Mouse (Mus musculus) liver, postnatal 0 days (tissue): Measurements from ENCODE around the gene Cfap43. TPM values are rescaled to one million over a fixed set of nuclear protein-coding genes. Genes with fewer than 3 reads are reported as not detected.

ENCODE experiments used
- ATAC-seq: fragments of 200-750 bp; cut with Nextera tagmentation; 2 replicates; pipeline ENCODE4 v1.8.0; 2017; ENCODE audit warnings: mild to moderate bottlenecking, moderate library complexity
- DNase-seq: peaks from one replicate; pipeline ENCODE4 v3.0.0-alpha.2; 2016
- H3K27ac ChIP-seq: fragments of 300-500 bp; sonication (generic); 2 replicates; pipeline ENCODE4 v1.5.1; 2014; ENCODE audit warnings: antibody characterized with exemption, moderate library complexity, mild to moderate bottlenecking, low read depth
- H3K27me3 ChIP-seq: fragments of 300-500 bp; sonication (generic); 2 replicates; pipeline ENCODE4 v1.6.1; 2014; ENCODE audit warnings: low read length, control low read depth, mixed read lengths; ENCODE audit not compliant: insufficient read depth
- H3K36me3 ChIP-seq: fragments of 300-500 bp; sonication (generic); replicated peaks from 2 replicates; pipeline ENCODE4 v1.6.1; 2014; ENCODE audit warnings: mild to moderate bottlenecking, control low read depth, low read length, moderate library complexity, mixed read lengths; ENCODE audit not compliant: insufficient read depth
- H3K4me1 ChIP-seq: fragments of 300-500 bp; sonication (generic); 2 replicates; pipeline ENCODE4 v1.6.1; 2014; ENCODE audit warnings: antibody characterized with exemption, mild to moderate bottlenecking, control low read depth; ENCODE audit not compliant: insufficient read depth
- H3K4me2 ChIP-seq: fragments of 300-500 bp; sonication (generic); 2 replicates; pipeline ENCODE4 v1.6.1; 2014; ENCODE audit warnings: low read depth, mild to moderate bottlenecking, low read length, moderate library complexity, mixed read lengths
- H3K4me3 ChIP-seq: fragments of 300-500 bp; sonication (generic); 2 replicates; pipeline ENCODE4 v1.5.1; 2014; ENCODE audit warnings: low read depth, low read length
- H3K9ac ChIP-seq: fragments of 300-500 bp; sonication (generic); replicated peaks from 2 replicates; pipeline ENCODE4 v1.6.1; 2014; ENCODE audit warnings: mild to moderate bottlenecking, moderate library complexity
- H3K9me3 ChIP-seq: fragments of 300-500 bp; sonication (generic); 2 replicates; pipeline ENCODE4 v1.6.1; 2016; ENCODE audit warnings: mild to moderate bottlenecking, control low read depth, low read length, mixed read lengths
- CTCF ChIP-seq: sonication (generic); IDR thresholded peaks from 2 replicates; pipeline ENCODE4 v1.5.1; 2016; ENCODE audit warnings: antibody characterized with exemption, low read depth
- EP300 ChIP-seq: IDR thresholded peaks from 2 replicates; pipeline ENCODE4 v1.6.1; 2016; ENCODE audit warnings: antibody characterized with exemption, low read depth, mild to moderate bottlenecking
- WGBS: fragments of 180-500 bp; shearing (Covaris S2); extraction: QIAGEN DNeasy Blood & Tissue Kit; methylation state at CpG from one replicate; pipeline ENCODE4 v1.1.7; 2014; ENCODE audit not compliant: insufficient replicate concordance; 5-methylcytosine and 5-hydroxymethylcytosine counted together
- polyA plus RNA-seq: library from polyadenylated mRNA; unstranded; fragments of >200 nt; fragmentation: Nextera tagmentation; extraction: Ambion mirVana; gene quantifications from 2 replicates; pipeline ENCODE4 v1.2.1, GENCODE M21; 2015

The Cfap43 gene
- polyA plus RNA-seq, 1 experiment from 2014 or later = 0.05 TPM

DNA sequence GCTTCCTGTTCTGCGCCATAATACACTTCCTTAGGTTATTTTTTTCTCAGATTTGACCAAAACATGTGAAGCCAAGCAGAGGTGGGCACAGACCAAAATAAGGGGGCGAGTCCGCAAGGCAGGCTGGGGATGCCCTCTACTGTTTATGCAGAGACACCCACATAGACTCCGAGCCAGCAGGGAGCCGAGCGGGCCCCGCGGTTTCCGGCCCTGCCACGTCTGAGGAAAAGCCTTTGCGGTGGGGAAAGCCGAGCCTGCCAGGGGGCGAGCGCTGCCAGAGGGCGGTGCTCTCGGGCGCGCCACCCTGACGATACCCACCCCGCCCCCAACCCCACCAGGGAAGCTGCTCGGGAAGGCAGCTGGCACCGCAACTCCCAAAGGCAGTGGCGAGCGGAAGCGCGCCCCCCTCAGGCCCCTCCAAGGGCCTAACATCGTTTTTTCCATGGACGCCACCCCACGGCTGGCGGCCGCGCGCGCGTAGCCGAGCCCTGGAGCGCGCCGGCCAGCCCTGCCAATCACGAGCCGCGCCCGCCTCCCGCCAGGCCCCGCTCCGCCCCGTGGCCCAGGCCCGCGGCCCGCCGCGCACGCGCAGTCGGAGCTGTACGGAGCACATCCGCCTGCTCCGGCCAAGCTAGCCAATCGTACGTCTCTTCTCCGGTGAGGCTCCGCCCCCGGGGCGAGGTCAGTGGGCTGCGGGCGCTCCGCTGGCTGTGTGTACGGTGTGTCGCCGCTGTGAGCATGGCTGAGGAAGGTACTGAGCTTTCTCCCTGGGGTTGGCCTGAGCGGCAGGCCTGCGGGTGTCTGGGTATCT is 187.8 kb downstream of the Cfap43 start, which contains the start of gene Sfr1:
Sfr1 (plus strand) TSS at position 612 of the 811 bp plus-strand sequence.
- Histone ChIP-seq H3K4me1 (peaks cover 6% of the 10 kb centered on the region; the same call in 1 of the 2 replicates), H3K36me3 (peaks cover 33% of the 10 kb centered on the region), H3K4me2 (peak within 1 kb of the TSS; percentile 87), H3K4me3 (peak within 1 kb of the TSS; percentile 91), H3K9me3 (no peaks in the 10 kb centered on the region), H3K27me3 (no peaks in the 10 kb centered on the region), H3K9ac (peak within 1 kb of the TSS; percentile 77), H3K27ac (peak within 1 kb of the TSS; percentile 97)
- peak; percentile 99 for DNase-seq
- peak; percentile 97 for ATAC-seq
- WGBS = 0% methylated on average over 38 of the region's 72 CpGs
- TF ChIP-seq CTCF = peak; percentile 65
- peak; percentile 29; the same call in 1 of the 2 replicates for TF ChIP-seq EP300

DNA sequence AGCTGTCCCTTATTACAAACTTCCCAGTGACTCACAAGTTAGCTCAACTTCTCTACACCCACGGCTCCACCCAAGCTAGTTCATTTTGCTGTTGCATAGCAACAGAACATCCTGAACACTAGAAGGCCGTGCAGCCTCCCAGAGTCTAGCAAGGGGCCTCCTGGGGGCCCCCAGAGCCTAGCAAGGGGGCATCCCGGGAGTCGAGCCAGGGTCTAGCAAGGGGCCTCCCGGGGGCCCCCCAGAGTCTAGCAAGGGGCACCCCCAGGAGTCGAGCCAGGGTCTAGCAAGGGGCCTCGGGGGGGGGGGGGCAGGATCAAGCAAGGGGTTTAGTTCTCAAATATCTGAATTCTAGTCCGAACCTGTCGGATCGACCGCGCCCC is 188.4 kb downstream of the Cfap43 start:
- Histone ChIP-seq H3K4me1 (peaks cover 6% of the 10 kb centered on the region; the same call in 1 of the 2 replicates), H3K9ac (peak overlapping the region; percentile 71), H3K27me3 (no peaks in the 10 kb centered on the region), H3K36me3 (peaks cover 27% of the 10 kb centered on the region), H3K9me3 (no peaks in the 10 kb centered on the region), H3K4me2 (peak overlapping the region; percentile 87), H3K4me3 (peak overlapping the region; percentile 91), H3K27ac (peak overlapping the region; percentile 95)
- under 1% methylated on average over 12 of the region's 12 CpGs for WGBS
- DNase-seq = peak; percentile 73
- peak; percentile 26 for ATAC-seq
- no peak for TF ChIP-seq CTCF
- TF ChIP-seq EP300 = no peak

DNA sequence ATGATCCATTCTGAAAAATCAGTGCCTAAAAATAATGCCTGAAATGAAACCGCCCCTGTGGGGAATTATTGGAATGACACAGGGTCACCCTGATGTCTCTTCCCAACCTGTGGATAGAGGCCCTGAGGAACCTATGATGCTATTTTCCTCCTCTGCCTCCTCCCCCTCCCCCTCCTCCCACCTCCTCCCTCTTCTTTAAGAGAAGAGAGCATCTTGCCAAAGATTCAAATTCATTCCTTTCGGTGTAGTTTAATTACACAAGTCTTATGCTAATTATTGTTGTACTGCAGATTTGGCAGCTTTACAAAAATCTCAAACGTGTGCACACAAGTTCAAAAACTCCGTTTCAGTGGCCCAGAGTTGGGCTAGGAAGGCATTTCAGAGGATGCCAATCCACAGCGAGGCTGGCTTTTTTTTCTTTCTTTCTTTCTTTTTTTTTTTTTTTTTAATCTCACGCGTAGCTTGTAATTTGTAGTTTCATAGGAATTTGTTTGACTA is 193.4 kb downstream of the Cfap43 start:
- no peak overlapping the region for H3K27ac ChIP-seq
- WGBS = 73% methylated on average over 7 of the region's 7 CpGs
- no peaks in the 10 kb centered on the region for H3K36me3 ChIP-seq
- no peak overlapping the region for H3K4me2 ChIP-seq
- TF ChIP-seq EP300 (no peak), CTCF (no peak)
- no peaks in the 10 kb centered on the region for H3K27me3 ChIP-seq
- no peaks in the 10 kb centered on the region for H3K9me3 ChIP-seq
- ATAC-seq (no peak), DNase-seq (no peak)
- no peak overlapping the region for H3K4me3 ChIP-seq
- peaks cover 6% of the 10 kb centered on the region; the same call in 1 of the 2 replicates for H3K4me1 ChIP-seq
- H3K9ac ChIP-seq = no peak overlapping the region

DNA sequence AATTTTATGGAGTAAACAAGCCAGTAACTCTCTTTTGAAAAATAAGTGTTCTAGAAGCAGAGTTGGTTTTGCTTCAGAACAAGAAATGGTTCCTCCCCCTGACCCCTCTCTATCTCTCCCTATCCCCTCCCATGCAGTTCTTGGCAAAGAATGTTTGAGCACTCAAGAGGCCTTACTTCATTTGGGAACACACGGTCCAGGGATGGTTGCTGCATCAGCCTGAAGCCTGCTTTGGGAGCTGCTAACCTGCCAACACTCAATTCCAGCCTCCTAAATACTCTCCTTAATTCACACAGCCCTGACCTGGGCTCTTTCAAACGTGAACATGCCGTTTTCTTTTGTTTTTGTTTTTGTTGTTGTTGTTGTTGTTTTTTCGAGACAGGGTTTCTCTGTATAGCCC is 194.2 kb downstream of the Cfap43 start:
- Histone ChIP-seq H3K36me3 (no peaks in the 10 kb centered on the region), H3K4me2 (no peak overlapping the region), H3K4me3 (no peak overlapping the region), H3K9me3 (no peaks in the 10 kb centered on the region), H3K9ac (no peak overlapping the region), H3K27me3 (no peaks in the 10 kb centered on the region), H3K4me1 (no peaks in the 10 kb centered on the region; the same call in 1 of the 2 replicates), H3K27ac (no peak overlapping the region)
- 74% methylated on average over 4 of the region's 4 CpGs for WGBS
- ATAC-seq (no peak), DNase-seq (no peak)
- TF ChIP-seq CTCF (no peak), EP300 (no peak)

DNA sequence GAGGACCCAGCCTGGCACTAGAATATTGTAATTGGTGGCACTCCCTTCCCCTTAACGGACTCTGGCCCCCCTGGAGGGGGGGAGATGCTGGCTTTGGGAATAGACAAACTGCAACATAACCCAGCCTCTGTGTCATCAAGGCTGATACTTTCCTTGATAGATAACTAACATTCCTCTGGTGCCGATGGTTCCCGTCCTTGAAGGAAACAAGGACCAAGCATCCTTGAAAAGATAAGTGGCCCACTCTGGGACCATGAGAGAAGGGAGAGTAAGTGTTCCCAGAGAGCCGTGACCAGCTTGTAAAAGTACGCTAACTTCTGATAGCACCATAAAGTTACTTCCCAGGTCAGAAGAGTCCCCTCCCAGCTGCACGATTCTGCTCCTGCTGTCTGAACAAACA is 196.6 kb downstream of the Cfap43 start:
- Histone ChIP-seq H3K27ac (no peak overlapping the region), H3K4me1 (no peaks in the 10 kb centered on the region), H3K4me3 (no peak overlapping the region), H3K4me2 (no peak overlapping the region), H3K36me3 (no peaks in the 10 kb centered on the region), H3K9me3 (no peaks in the 10 kb centered on the region), H3K9ac (no peak overlapping the region), H3K27me3 (no peaks in the 10 kb centered on the region)
- 62% methylated on average over 6 of the region's 6 CpGs for WGBS
- ATAC-seq (no peak), DNase-seq (no peak)
- TF ChIP-seq CTCF (no peak), EP300 (no peak)

DNA sequence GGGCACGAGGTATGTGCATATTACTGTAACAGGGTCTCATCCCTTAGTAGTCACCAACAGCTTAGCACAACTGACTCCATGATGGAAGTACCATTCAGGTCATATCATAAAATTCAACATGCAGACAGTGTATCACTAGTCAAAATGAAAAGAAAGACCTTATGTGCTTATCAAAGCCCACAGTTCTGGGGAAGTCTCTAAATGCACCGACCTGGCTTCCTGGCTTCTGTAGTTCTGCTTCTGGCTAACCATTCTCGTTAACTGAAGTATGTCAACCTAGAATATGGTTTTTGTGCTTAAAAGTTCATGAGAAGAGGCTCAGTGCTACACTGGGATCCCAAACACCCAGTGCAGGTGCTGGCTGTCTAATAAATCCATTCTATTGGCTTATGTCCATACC is 199.9 kb downstream of the Cfap43 start:
- Histone ChIP-seq H3K4me1 (no peaks in the 10 kb centered on the region), H3K4me3 (no peak overlapping the region), H3K27me3 (no peaks in the 10 kb centered on the region), H3K4me2 (no peak overlapping the region), H3K36me3 (no peaks in the 10 kb centered on the region), H3K9me3 (no peaks in the 10 kb centered on the region; the same call in 1 of the 2 replicates), H3K27ac (no peak overlapping the region), H3K9ac (no peak overlapping the region)
- TF ChIP-seq CTCF (no peak), EP300 (no peak)
- 53% methylated on average over 3 of the region's 3 CpGs for WGBS
- ATAC-seq (no peak), DNase-seq (no peak)
